Mouse (Mus musculus): Measurements from ENCODE around the gene Hist1h2ad. TPM values are rescaled to one million over a fixed set of nuclear protein-coding genes. Genes with fewer than 3 reads are reported as not detected.

Hist1h2ad gene
- polyA plus RNA-seq, 1 experiment from 2014 or later: 1.3 TPM

DNA sequence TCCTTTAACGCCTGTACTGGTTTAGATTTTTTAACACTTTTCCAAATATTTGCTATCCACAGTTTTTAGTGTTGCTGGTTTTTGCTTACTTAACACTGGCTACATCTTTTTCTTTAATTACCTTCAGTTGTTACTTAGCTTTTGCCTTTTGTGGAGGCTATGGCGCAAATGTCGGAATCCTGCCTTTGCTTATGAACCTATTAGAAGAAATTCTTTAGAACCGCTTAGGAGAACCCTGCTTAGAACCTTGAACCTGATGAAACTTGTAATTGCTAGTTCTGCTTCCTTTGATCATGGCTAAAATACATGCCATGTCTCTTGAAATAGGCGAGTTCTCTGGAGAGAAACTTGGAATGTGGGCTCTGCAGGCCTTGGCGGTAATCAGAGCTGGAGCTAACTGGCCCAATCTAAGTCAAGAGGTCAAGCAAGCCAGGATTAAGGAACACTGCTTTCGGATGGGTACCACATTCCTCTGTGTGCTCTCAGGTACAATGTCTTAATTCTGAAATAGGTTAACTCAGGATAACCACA lies 2.2 kb downstream of the Hist1h2ad start:
- WGBS (ENCODE audit: insufficient replicate concordance): 13% methylated on average over 7 of the region's 7 CpGs
- Histone ChIP-seq H3K4me3 (ENCODE audit: low read depth, low read length) (peak overlapping the region; percentile 45), H3K4me2 (peak overlapping the region; percentile 68), H3K9me3 (replicated peaks; ENCODE audit: control insufficient read depth, low read length) (no peaks in the 10 kb centered on the region), H3K27ac (ENCODE audit: low read depth, low read length) (peak overlapping the region; percentile 84), H3K9ac (ENCODE audit: low read depth, low read length) (peak overlapping the region; percentile 76), H3K36me3 (ENCODE audit: control insufficient read depth, insufficient read depth, low read length) (no peaks in the 10 kb centered on the region), H3K27me3 (ENCODE audit: control insufficient read depth, insufficient read depth, low read length) (no peaks in the 10 kb centered on the region), H3K4me1 (ENCODE audit: control insufficient read depth, insufficient read depth, low read length) (peaks cover 8% of the 10 kb centered on the region; the same call in 1 of the 2 replicates)
- ATAC-seq (replicated peaks; ENCODE audit: insufficient number of reproducible peaks, low FRiP score, low TSS enrichment): no peak

DNA sequence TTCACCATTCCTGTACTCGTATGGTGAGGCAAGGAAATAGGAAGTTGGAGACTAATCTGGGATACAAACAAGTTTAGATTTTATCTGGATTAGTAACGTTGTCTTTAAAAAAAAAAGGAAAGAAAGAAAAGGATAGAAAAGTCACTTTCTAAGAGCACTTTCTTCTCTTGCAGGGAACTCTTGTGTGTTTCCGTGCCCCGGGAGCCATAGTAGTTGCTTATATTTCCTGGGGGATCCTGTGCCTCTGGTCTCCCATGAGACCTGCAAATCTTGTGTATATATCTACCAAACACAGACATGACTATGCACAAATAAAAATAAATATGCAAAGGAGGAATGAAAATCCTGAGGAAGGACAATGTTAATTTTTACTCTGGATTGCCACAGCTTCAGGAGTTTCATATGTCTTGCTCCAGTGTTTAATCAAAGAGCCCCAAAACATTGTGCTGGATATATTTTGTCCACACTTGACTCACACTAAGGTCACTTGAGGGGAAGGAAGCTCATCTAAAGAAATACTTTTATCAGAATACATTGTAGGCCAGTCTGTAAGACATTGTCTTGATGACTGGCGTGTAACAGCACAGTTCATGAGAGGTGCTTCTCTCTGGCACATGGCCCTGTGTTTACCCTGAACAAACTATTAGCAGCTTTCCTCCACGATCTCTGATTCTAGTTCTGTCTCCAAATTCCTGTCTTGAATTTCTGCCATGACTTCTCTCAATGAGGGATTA lies 2.9 kb downstream of the Hist1h2ad start:
- no peaks in the 10 kb centered on the region for H3K9me3 ChIP-seq (replicated peaks; ENCODE audit: control insufficient read depth, low read length)
- WGBS (ENCODE audit: insufficient replicate concordance): 60% methylated on average over 6 of the region's 6 CpGs
- peak overlapping the region; percentile 68 for H3K4me2 ChIP-seq
- ATAC-seq (replicated peaks; ENCODE audit: insufficient number of reproducible peaks, low FRiP score, low TSS enrichment): no peak
- H3K27me3 ChIP-seq (ENCODE audit: control insufficient read depth, insufficient read depth, low read length): no peaks in the 10 kb centered on the region
- H3K27ac ChIP-seq (ENCODE audit: low read depth, low read length): peak overlapping the region; percentile 84
- peak overlapping the region; percentile 76 for H3K9ac ChIP-seq (ENCODE audit: low read depth, low read length)
- H3K4me3 ChIP-seq (ENCODE audit: low read depth, low read length): peak overlapping the region; percentile 45
- no peaks in the 10 kb centered on the region for H3K36me3 ChIP-seq (ENCODE audit: control insufficient read depth, insufficient read depth, low read length)
- H3K4me1 ChIP-seq (ENCODE audit: control insufficient read depth, insufficient read depth, low read length): peaks cover 11% of the 10 kb centered on the region; the same call in 1 of the 2 replicates

DNA sequence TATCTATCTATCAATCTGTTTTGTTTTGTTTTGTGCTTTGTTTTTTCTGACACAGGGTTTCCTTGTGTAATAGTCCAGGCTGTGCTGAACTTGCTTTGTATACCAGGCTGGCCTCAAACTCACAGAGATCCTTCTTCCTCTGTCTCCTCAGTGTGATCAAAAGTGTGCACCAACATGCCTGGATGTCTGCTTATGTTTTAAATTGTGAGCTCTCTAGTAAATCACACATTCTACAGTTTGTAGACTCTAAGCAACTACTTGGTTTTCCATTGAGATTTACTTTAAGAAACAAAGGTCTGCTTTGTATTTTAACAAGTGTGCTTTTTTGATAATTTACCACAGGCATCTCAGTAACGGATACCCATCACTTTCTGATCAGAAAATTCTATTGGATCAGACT lies 3.7 kb downstream of the Hist1h2ad start:
- H3K9ac ChIP-seq (ENCODE audit: low read depth, low read length): no peak overlapping the region
- WGBS (ENCODE audit: insufficient replicate concordance): 95% methylated on average over 1 of the region's 1 CpGs
- H3K4me3 ChIP-seq (ENCODE audit: low read depth, low read length): no peak overlapping the region
- H3K27ac ChIP-seq (ENCODE audit: low read depth, low read length): no peak overlapping the region
- peaks cover 14% of the 10 kb centered on the region; the same call in 1 of the 2 replicates for H3K4me1 ChIP-seq (ENCODE audit: control insufficient read depth, insufficient read depth, low read length)
- H3K9me3 ChIP-seq (replicated peaks; ENCODE audit: control insufficient read depth, low read length): no peaks in the 10 kb centered on the region
- ATAC-seq (replicated peaks; ENCODE audit: insufficient number of reproducible peaks, low FRiP score, low TSS enrichment): no peak
- no peaks in the 10 kb centered on the region for H3K27me3 ChIP-seq (ENCODE audit: control insufficient read depth, insufficient read depth, low read length)
- H3K4me2 ChIP-seq: no peak overlapping the region
- H3K36me3 ChIP-seq (ENCODE audit: control insufficient read depth, insufficient read depth, low read length): no peaks in the 10 kb centered on the region

DNA sequence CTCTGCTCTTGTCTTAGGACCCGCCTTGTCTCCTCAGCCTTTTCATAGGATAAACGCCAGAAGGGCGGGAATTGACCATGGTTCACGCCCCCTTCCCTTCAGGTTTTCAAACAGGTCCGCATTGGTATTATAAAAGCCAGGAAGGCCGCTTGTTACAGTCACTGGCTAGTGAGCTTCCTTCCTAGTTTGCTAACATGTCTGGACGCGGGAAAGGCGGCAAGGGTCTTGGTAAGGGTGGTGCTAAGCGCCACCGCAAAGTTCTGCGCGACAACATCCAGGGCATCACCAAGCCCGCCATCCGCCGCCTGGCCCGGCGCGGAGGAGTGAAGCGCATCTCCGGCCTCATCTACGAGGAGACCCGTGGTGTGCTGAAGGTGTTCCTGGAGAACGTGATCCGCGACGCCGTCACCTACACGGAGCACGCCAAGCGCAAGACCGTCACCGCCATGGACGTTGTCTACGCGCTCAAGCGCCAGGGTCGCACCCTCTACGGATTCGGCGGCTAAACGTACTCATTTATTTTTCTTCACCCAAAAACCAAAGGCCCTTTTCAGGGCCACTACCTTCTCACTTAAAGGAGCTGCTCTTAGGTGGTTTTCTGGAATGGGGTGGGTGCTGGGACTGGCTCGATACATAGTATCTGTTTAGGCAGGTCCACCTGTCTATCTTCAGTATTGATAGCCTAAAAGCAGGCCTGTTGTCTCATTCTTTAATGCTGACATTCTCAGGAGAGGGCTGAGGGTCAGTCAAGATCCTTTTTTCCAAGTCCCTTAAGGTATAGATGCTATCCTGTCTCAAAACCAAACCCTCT lies 7.4 kb downstream of the Hist1h2ad start, which contains the start of gene Hist1h4d:
Hist1h4d (plus strand) TSS at position 191 of the 811 bp plus-strand sequence.
- peak within 1 kb of the TSS; percentile 49 for H3K4me3 ChIP-seq (ENCODE audit: low read depth, low read length)
- peaks cover 17% of the 10 kb centered on the region; the same call in 1 of the 2 replicates for H3K4me1 ChIP-seq (ENCODE audit: control insufficient read depth, insufficient read depth, low read length)
- peak within 1 kb of the TSS; percentile 91 for H3K27ac ChIP-seq (ENCODE audit: low read depth, low read length)
- under 1% methylated on average over 43 of the region's 43 CpGs for WGBS (ENCODE audit: insufficient replicate concordance)
- H3K9ac ChIP-seq (ENCODE audit: low read depth, low read length): peak within 1 kb of the TSS; percentile 84
- H3K4me2 ChIP-seq: peak within 1 kb of the TSS; percentile 85
- no peaks in the 10 kb centered on the region for H3K27me3 ChIP-seq (ENCODE audit: control insufficient read depth, insufficient read depth, low read length)
- peak; percentile 83 for ATAC-seq (replicated peaks; ENCODE audit: insufficient number of reproducible peaks, low FRiP score, low TSS enrichment)
- H3K36me3 ChIP-seq (ENCODE audit: control insufficient read depth, insufficient read depth, low read length): no peaks in the 10 kb centered on the region
- H3K9me3 ChIP-seq (replicated peaks; ENCODE audit: control insufficient read depth, low read length): no peaks in the 10 kb centered on the region

DNA sequence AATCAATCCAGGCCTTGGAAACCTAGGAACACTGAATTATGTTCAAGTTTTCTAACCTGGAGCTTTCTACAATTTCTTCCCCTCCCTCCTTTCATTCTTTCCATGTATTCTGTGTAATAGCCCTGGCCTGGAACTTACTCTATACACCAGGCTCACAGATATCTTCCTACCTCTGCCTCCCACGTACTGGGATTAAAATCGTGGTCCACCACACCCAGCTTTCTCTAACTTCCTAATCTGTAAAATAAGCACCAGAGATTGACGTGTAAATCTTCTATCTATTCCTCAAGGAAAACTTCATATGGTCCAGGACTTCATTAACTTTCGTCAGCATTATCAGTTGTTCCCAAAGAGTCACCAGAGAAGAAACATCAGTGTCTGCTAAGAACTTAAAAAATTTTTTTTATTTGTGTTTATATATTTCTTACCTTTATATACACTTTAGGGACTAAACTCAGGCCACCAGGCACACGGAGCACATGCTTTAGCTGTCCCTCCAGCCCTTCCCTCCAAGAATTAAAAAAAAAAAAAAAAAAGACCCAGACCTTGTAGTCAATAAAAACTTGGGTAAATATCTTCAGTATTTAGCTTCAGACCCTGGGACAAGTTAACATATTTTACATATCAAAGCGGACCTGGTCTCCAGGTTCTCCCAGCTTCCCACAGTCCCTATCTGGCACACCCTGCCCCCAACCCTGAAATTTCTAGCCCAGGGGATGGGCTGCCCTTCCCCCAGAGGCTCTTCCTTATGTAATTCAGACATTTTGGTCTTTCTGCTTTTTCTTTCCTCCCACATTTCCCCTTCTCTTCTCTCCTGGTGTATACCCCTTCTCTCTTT lies 8.3 kb downstream of the Hist1h2ad start:
- no peak for ATAC-seq (replicated peaks; ENCODE audit: insufficient number of reproducible peaks, low FRiP score, low TSS enrichment)
- Histone ChIP-seq H3K4me1 (ENCODE audit: control insufficient read depth, insufficient read depth, low read length) (peaks cover 18% of the 10 kb centered on the region; the same call in 1 of the 2 replicates), H3K4me2 (peak overlapping the region; percentile 85), H3K27me3 (ENCODE audit: control insufficient read depth, insufficient read depth, low read length) (no peaks in the 10 kb centered on the region), H3K27ac (ENCODE audit: low read depth, low read length) (peak overlapping the region; percentile 91), H3K4me3 (ENCODE audit: low read depth, low read length) (peak overlapping the region; percentile 49), H3K9me3 (replicated peaks; ENCODE audit: control insufficient read depth, low read length) (no peaks in the 10 kb centered on the region), H3K36me3 (ENCODE audit: control insufficient read depth, insufficient read depth, low read length) (no peaks in the 10 kb centered on the region), H3K9ac (ENCODE audit: low read depth, low read length) (peak overlapping the region; percentile 84)
- 11% methylated on average over 6 of the region's 6 CpGs for WGBS (ENCODE audit: insufficient replicate concordance)

DNA sequence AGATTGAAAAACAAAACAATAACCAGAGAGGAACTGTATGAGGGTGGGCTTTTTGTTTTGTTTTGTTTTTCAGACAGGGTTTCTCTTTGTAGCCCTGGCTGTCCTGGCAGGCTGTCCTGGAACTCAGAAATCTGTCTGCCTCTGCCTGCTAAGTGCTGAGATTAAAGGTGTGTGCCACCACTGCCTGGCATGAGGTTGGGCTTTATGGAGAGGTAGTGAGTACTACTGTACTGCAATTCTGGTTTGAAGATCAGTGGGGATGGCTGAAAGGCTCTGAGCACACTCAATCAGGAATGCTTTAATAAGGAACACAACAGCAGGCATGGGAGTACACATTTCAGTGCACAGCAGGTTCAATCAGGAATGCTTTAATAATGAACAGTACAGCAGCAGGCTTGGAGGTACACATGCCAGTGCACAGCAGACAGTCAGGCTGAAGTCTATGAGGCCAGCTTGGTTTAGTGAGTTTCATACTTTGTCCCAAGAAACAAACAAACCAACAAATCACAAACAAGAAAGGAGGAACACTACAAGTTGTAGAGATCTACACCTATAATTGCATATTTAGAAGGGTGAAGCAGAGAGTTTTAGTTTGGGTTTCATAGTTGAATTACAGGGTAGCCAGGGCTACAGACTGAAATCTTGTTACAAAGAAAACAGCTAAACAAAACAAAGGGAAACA lies 9.3 kb downstream of the Hist1h2ad start:
- no peaks in the 10 kb centered on the region for H3K36me3 ChIP-seq (ENCODE audit: control insufficient read depth, insufficient read depth, low read length)
- H3K27me3 ChIP-seq (ENCODE audit: control insufficient read depth, insufficient read depth, low read length): no peaks in the 10 kb centered on the region
- peaks cover 18% of the 10 kb centered on the region; the same call in 1 of the 2 replicates for H3K4me1 ChIP-seq (ENCODE audit: control insufficient read depth, insufficient read depth, low read length)
- no peak for ATAC-seq (replicated peaks; ENCODE audit: insufficient number of reproducible peaks, low FRiP score, low TSS enrichment)
- H3K9ac ChIP-seq (ENCODE audit: low read depth, low read length): 0 out of 2 replicates have a peak overlapping the region, but pooled peaks have one; percentile 34
- no peaks in the 10 kb centered on the region for H3K9me3 ChIP-seq (replicated peaks; ENCODE audit: control insufficient read depth, low read length)
- H3K4me3 ChIP-seq (ENCODE audit: low read depth, low read length): no peak overlapping the region; the same call in 1 of the 2 replicates
- H3K4me2 ChIP-seq: peak overlapping the region; percentile 37
- H3K27ac ChIP-seq (ENCODE audit: low read depth, low read length): peak overlapping the region; percentile 91

DNA sequence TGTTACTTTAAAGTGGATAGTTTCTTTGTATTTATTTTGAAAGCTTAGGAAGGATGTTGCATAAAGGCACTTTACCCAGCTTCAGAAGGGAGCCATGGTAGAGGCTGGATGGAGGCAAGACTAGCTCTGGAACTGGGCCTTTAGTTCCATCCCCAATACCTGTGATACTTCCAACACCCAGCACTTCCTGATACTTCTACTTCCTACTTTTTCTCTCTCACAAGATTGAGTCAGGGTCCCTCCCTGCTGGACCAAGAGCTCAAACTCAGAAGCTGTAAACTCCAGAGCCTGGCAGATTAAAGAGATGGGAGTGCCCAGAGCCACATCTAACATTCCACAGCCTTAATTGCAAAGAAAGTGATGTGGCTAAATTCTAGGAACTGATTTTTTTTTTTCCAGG lies 10.2 kb downstream of the Hist1h2ad start:
- ATAC-seq (replicated peaks; ENCODE audit: insufficient number of reproducible peaks, low FRiP score, low TSS enrichment): no peak
- H3K9ac ChIP-seq (ENCODE audit: low read depth, low read length): peak overlapping the region; percentile 80

More for the DNA sequence above, 10.2 kb downstream of the Hist1h2ad start:
- peak overlapping the region; percentile 38 for H3K4me3 ChIP-seq (ENCODE audit: low read depth, low read length)
- peaks cover 18% of the 10 kb centered on the region; the same call in 1 of the 2 replicates for H3K4me1 ChIP-seq (ENCODE audit: control insufficient read depth, insufficient read depth, low read length)
- peak overlapping the region; percentile 96 for H3K27ac ChIP-seq (ENCODE audit: low read depth, low read length)
- no peaks in the 10 kb centered on the region for H3K27me3 ChIP-seq (ENCODE audit: control insufficient read depth, insufficient read depth, low read length)
- H3K36me3 ChIP-seq (ENCODE audit: control insufficient read depth, insufficient read depth, low read length): no peaks in the 10 kb centered on the region
- peak overlapping the region; percentile 69 for H3K4me2 ChIP-seq
- H3K9me3 ChIP-seq (replicated peaks; ENCODE audit: control insufficient read depth, low read length): no peaks in the 10 kb centered on the region
